In genomic region chr1:179584220-179584619, GRCm38 (mm10) we compare ENCODE assay signal across 17 mouse cellular contexts.
"Had no signal": no experiment of that assay in that cellular context is flagged by ENCODE, and none has a peak within 500 bp of the region (broad histone marks: within the 10 kb centered on the region; RNA-seq: fewer than 3 reads in every experiment).

No protein-coding gene starts in this region.

- H3K4me2 ChIP-seq: lung, embryonic 15.5 days; midbrain, embryonic 11.5 days; midbrain, embryonic 13.5 days; midbrain, embryonic 15.5 days; neural tube, embryonic 12.5 days; stomach, embryonic 15.5 days had no signal

- H3K4me1 ChIP-seq: stomach, embryonic 15.5 days had no signal

- H3K9me3 ChIP-seq: lung, embryonic 15.5 days; megakaryocyte, embryonic 14.5 days; midbrain, embryonic 13.5 days; midbrain, embryonic 15.5 days; neural tube, embryonic 12.5 days; stomach, embryonic 15.5 days had no signal

- ATAC-seq: lung, postnatal 0 days; midbrain, embryonic 13.5 days; midbrain, embryonic 15.5 days had no signal

- H3K27me3 ChIP-seq: lung, embryonic 15.5 days; megakaryocyte, embryonic 14.5 days; midbrain, embryonic 13.5 days; midbrain, embryonic 15.5 days; neural tube, embryonic 12.5 days; stomach, embryonic 15.5 days had no signal

- H3K9ac ChIP-seq: lung, embryonic 15.5 days; midbrain, embryonic 13.5 days; midbrain, embryonic 15.5 days; neural tube, embryonic 12.5 days; stomach, embryonic 15.5 days had no signal

- H3K27ac ChIP-seq: lung, embryonic 15.5 days; macrophage; midbrain, embryonic 13.5 days; midbrain, embryonic 15.5 days; neural tube, embryonic 12.5 days; stomach, embryonic 15.5 days; stomach, postnatal 0 days had no signal

- H3K36me3 ChIP-seq: lung, embryonic 15.5 days; midbrain, embryonic 15.5 days; stomach, embryonic 15.5 days had no signal

- DNase-seq: lung, adult 2 months; lung, postnatal 14 days; lung, postnatal 36 days; right cerebral cortex, postnatal 14 days; thymus, adult 2 months; thymus, postnatal 25 days; thymus, postnatal 4 days had no signal

- H3K4me3 ChIP-seq: lung, embryonic 15.5 days; megakaryocyte, embryonic 14.5 days; midbrain, embryonic 13.5 days; midbrain, embryonic 15.5 days; neural tube, embryonic 12.5 days; stomach, embryonic 15.5 days had no signal
